Mouse (Mus musculus) G1E (cell line): ENCODE results near the gene Atp13a3.

Experiments used
- CTCF ChIP-seq: IDR thresholded peaks from 2 replicates; pipeline ENCODE4 v1.5.1; 2012; ENCODE audit warnings: low read depth, low read length, inconsistent platforms, mixed read lengths
- GATA1 ChIP-seq: IDR thresholded peaks from 2 replicates; pipeline ENCODE4 v1.6.1; 2012; ENCODE audit warnings: borderline replicate concordance, low read length, inconsistent platforms, mixed read lengths

DNA sequence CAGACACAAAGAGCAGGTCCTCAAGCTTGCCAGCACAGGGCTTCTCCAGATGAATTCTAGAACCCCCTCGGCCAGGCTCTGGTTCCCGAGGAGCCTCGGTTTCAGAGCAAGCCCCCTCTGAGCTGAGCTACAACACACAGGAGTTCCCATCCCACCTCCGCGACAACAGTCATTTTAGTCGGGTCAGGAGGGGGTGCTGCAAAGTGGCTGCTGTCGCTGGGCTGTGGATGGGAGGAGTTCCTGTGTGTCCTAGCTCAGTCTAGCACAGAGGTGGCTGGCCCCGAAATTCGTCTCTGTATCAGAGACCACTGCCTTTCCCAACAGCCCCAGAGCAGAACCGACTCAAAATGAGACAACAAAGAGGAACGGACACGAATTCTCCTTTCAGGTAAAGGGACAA, 98.5 kb downstream of the Atp13a3 start:
- TF ChIP-seq CTCF = no peak
- TF ChIP-seq GATA1 = no peak
